In genomic region chr2:59406976-59407375, GRCm38 (mm10) we compare ENCODE assay signal across 11 mouse cellular contexts.
A peak's percentile ranks its signal among the peaks of the same experiment; 100 is the strongest.
DNase-seq lines count a peak whose midpoint lies in the region; ATAC-seq and TF ChIP-seq lines count a peak whose summit lies in the region.
"Had no signal": no experiment of that assay in that cellular context is flagged by ENCODE, and none has a peak within 500 bp of the region (broad histone marks: within the 10 kb centered on the region; RNA-seq: fewer than 3 reads in every experiment).

No protein-coding gene starts in this region.

- H3K4me2 ChIP-seq in intestine, embryonic 16.5 days (ENCODE audit: low read depth, low read length): no peak overlapping the region
- H3K4me2 ChIP-seq in intestine, postnatal 0 days (replicated peaks; ENCODE audit: low read depth): no peak overlapping the region
- H3K4me2 ChIP-seq in hindbrain, embryonic 11.5 days (replicated peaks; ENCODE audit: low read depth, low read length): no peak overlapping the region
- no peak overlapping the region for H3K4me2 ChIP-seq in forebrain, embryonic 14.5 days (ENCODE audit: low read length)
- no peak overlapping the region for H3K4me2 ChIP-seq in intestine, embryonic 15.5 days (replicated peaks)
- H3K4me2 ChIP-seq: limb, embryonic 13.5 days; stomach, embryonic 15.5 days had no signal

- no peaks in the 10 kb centered on the region for H3K36me3 ChIP-seq in intestine, embryonic 16.5 days (ENCODE audit: control insufficient read depth, insufficient read depth, low read length)
- no peaks in the 10 kb centered on the region for H3K36me3 ChIP-seq in intestine, postnatal 0 days (ENCODE audit: control insufficient read depth, insufficient read depth)
- no peaks in the 10 kb centered on the region for H3K36me3 ChIP-seq in hindbrain, embryonic 11.5 days (ENCODE audit: control insufficient read depth, insufficient read depth, low read length)
- no peaks in the 10 kb centered on the region for H3K36me3 ChIP-seq in forebrain, embryonic 14.5 days (ENCODE audit: control insufficient read depth, insufficient read depth, low read length)
- H3K36me3 ChIP-seq in intestine, embryonic 15.5 days: no peaks in the 10 kb centered on the region
- H3K36me3 ChIP-seq: limb, embryonic 13.5 days; stomach, embryonic 15.5 days had no signal

- H3K4me1 ChIP-seq in intestine, embryonic 16.5 days (ENCODE audit: control insufficient read depth, insufficient read depth, low read length): no peaks in the 10 kb centered on the region
- 0 out of 2 replicates have a peak, but pooled peaks cover 4% of the 10 kb centered on the region for H3K4me1 ChIP-seq in intestine, postnatal 0 days (replicated peaks; ENCODE audit: control insufficient read depth, insufficient read depth, low read length)
- H3K4me1 ChIP-seq in cortical plate, adult 2 months (ENCODE audit: control insufficient read depth, insufficient read depth, low read length): no peaks in the 10 kb centered on the region
- no peaks in the 10 kb centered on the region for H3K4me1 ChIP-seq in hindbrain, embryonic 11.5 days (replicated peaks; ENCODE audit: control insufficient read depth, insufficient read depth, low read length)
- no peaks in the 10 kb centered on the region for H3K4me1 ChIP-seq in forebrain, embryonic 14.5 days (ENCODE audit: control insufficient read depth, insufficient read depth, low read length)
- no peaks in the 10 kb centered on the region for H3K4me1 ChIP-seq in intestine, embryonic 15.5 days (replicated peaks)
- H3K4me1 ChIP-seq: stomach, embryonic 15.5 days had no signal

- H3K4me3 ChIP-seq in intestine, embryonic 16.5 days (ENCODE audit: low read length): no peak overlapping the region
- no peak overlapping the region for H3K4me3 ChIP-seq in intestine, postnatal 0 days (ENCODE audit: low read depth, low read length)
- H3K4me3 ChIP-seq in cortical plate, adult 2 months (ENCODE audit: insufficient read depth, low read length): no peak overlapping the region
- no peak overlapping the region for H3K4me3 ChIP-seq in hindbrain, embryonic 11.5 days (ENCODE audit: low read depth, low read length)
- H3K4me3 ChIP-seq in forebrain, embryonic 14.5 days (ENCODE audit: low read depth, low read length): no peak overlapping the region
- H3K4me3 ChIP-seq in intestine, embryonic 15.5 days (replicated peaks): no peak overlapping the region
- H3K4me3 ChIP-seq: limb, embryonic 13.5 days; myocyte; stomach, embryonic 15.5 days had no signal

- 84% methylated on average over 3 of the region's 3 CpGs for WGBS in intestine, embryonic 16.5 days
- 85% methylated on average over 3 of the region's 3 CpGs for WGBS in intestine, postnatal 0 days
- WGBS in hindbrain, embryonic 11.5 days: 77% methylated on average over 3 of the region's 3 CpGs
- WGBS in forebrain, embryonic 14.5 days: 92% methylated on average over 3 of the region's 3 CpGs
- 81% methylated on average over 3 of the region's 3 CpGs for WGBS in intestine, embryonic 15.5 days

- ATAC-seq in intestine, embryonic 16.5 days: 0 out of 2 replicates have a peak, but pooled peaks have one; percentile 18
- ATAC-seq in intestine, postnatal 0 days: no peak
- ATAC-seq in hindbrain, embryonic 11.5 days (ENCODE audit: low FRiP score): no peak
- ATAC-seq in forebrain, embryonic 14.5 days: no peak
- no peak for ATAC-seq in intestine, embryonic 15.5 days

- DNase-seq in MN1 (ENCODE audit: low spot score): peak; percentile 44
- DNase-seq in hindbrain, embryonic 11.5 days (ENCODE audit: low spot score): peak; percentile 23
- no peak for DNase-seq in forebrain, embryonic 14.5 days (ENCODE audit: low spot score)
- DNase-seq in ovary, postnatal 10 days (ENCODE audit: low spot score): no peak

- no peak overlapping the region for H3K9ac ChIP-seq in intestine, embryonic 16.5 days (ENCODE audit: low read depth, low read length)
- H3K9ac ChIP-seq in intestine, postnatal 0 days (ENCODE audit: low read depth, low read length): no peak overlapping the region
- no peak overlapping the region for H3K9ac ChIP-seq in hindbrain, embryonic 11.5 days (ENCODE audit: low read depth, low read length)
- H3K9ac ChIP-seq in forebrain, embryonic 14.5 days (ENCODE audit: low read length): no peak overlapping the region
- H3K9ac ChIP-seq in intestine, embryonic 15.5 days: no peak overlapping the region
- H3K9ac ChIP-seq: limb, embryonic 13.5 days; stomach, embryonic 15.5 days had no signal

- TF ChIP-seq CTCF in intestine, postnatal 0 days (IDR thresholded peaks at IDR 0.05; ENCODE audit: low read depth): no peak
- no peak for TF ChIP-seq CTCF in cortical plate, adult 2 months (IDR thresholded peaks at IDR 0.05; ENCODE audit: extremely low read depth, insufficient read depth, low read length)

- H3K27ac ChIP-seq in intestine, embryonic 16.5 days (ENCODE audit: low read length): no peak overlapping the region
- H3K27ac ChIP-seq in intestine, postnatal 0 days (ENCODE audit: low read depth, low read length): no peak overlapping the region
- peak overlapping the region; percentile 80 for H3K27ac ChIP-seq in cortical plate, adult 2 months (ENCODE audit: insufficient read depth, low read length)
- H3K27ac ChIP-seq in hindbrain, embryonic 11.5 days (ENCODE audit: low read depth, low read length): no peak overlapping the region
- H3K27ac ChIP-seq in forebrain, embryonic 14.5 days (ENCODE audit: low read depth, low read length): no peak overlapping the region
- H3K27ac ChIP-seq in intestine, embryonic 15.5 days: no peak overlapping the region
- H3K27ac ChIP-seq: limb, embryonic 13.5 days; stomach, embryonic 15.5 days had no signal

- TF ChIP-seq POLR2A in cortical plate, adult 2 months (IDR thresholded peaks at IDR 0.05; ENCODE audit: extremely low read depth, insufficient read depth, low read length): no peak

- no peaks in the 10 kb centered on the region for H3K27me3 ChIP-seq in intestine, embryonic 16.5 days (replicated peaks; ENCODE audit: control insufficient read depth, insufficient read depth, low read length)
- H3K27me3 ChIP-seq in intestine, postnatal 0 days (replicated peaks; ENCODE audit: control insufficient read depth, insufficient read depth, low read length): no peaks in the 10 kb centered on the region
- H3K27me3 ChIP-seq in hindbrain, embryonic 11.5 days (ENCODE audit: control insufficient read depth, insufficient read depth, low read length): no peaks in the 10 kb centered on the region
- no peaks in the 10 kb centered on the region for H3K27me3 ChIP-seq in forebrain, embryonic 14.5 days (replicated peaks; ENCODE audit: control insufficient read depth, insufficient read depth, low read length)
- H3K27me3 ChIP-seq in intestine, embryonic 15.5 days (replicated peaks): no peaks in the 10 kb centered on the region
- H3K27me3 ChIP-seq: limb, embryonic 13.5 days; stomach, embryonic 15.5 days had no signal

- H3K9me3 ChIP-seq in intestine, embryonic 16.5 days (ENCODE audit: control insufficient read depth, low read length): no peaks in the 10 kb centered on the region
- H3K9me3 ChIP-seq in intestine, postnatal 0 days (ENCODE audit: control insufficient read depth): no peaks in the 10 kb centered on the region
- H3K9me3 ChIP-seq in hindbrain, embryonic 11.5 days (ENCODE audit: control insufficient read depth, low read length): no peaks in the 10 kb centered on the region
- H3K9me3 ChIP-seq in forebrain, embryonic 14.5 days (replicated peaks; ENCODE audit: control insufficient read depth, low read length): no peaks in the 10 kb centered on the region
- no peaks in the 10 kb centered on the region for H3K9me3 ChIP-seq in intestine, embryonic 15.5 days
- H3K9me3 ChIP-seq: stomach, embryonic 15.5 days had no signal

Comparison
In these comparisons a context has a peak if more than half of its experiments do, and no peak if none do; other contexts are left out.
1. DNase-seq: peak in MN1 (single experiment) and hindbrain, embryonic 11.5 days (single experiment); none in forebrain, embryonic 14.5 days (single experiment) and ovary, postnatal 10 days (single experiment).